Mouse (Mus musculus) midbrain, embryonic 10.5 days (tissue): ENCODE results near the gene Acat2. TPM values are rescaled to one million over a fixed set of nuclear protein-coding genes. Genes with fewer than 3 reads are reported as not detected.
"Not testable (repeated sequence)": the region's sequence is repeated elsewhere in the genome, so short reads cannot be mapped to it uniquely, and the experiment has no call there.

Experiments used
- DNase-seq: peaks from one replicate; pipeline ENCODE4 v3.0.0-alpha.2; 2017; ENCODE audit warnings: low spot score
- H3K27ac ChIP-seq: fragments of 300-500 bp; sonication (generic); replicated peaks from 2 replicates; pipeline ENCODE4 v1.5.1; 2016; ENCODE audit warnings: mild to moderate bottlenecking
- H3K27me3 ChIP-seq: fragments of 300-500 bp; sonication (generic); 2 replicates; pipeline ENCODE4 v1.6.1; 2016; ENCODE audit warnings: low read depth, mild to moderate bottlenecking; ENCODE audit not compliant: poor library complexity, severe bottlenecking
- H3K36me3 ChIP-seq: fragments of 300-500 bp; sonication (generic); 2 replicates; pipeline ENCODE4 v1.6.1; 2016; ENCODE audit warnings: mild to moderate bottlenecking, moderate library complexity
- H3K4me1 ChIP-seq: fragments of 300-500 bp; sonication (generic); 2 replicates; pipeline ENCODE4 v1.6.1; 2016
- H3K4me3 ChIP-seq: fragments of 300-500 bp; sonication (generic); 2 replicates; pipeline ENCODE4 v1.5.1; 2016; ENCODE audit warnings: mild to moderate bottlenecking, moderate library complexity
- H3K9me3 ChIP-seq: fragments of 300-500 bp; sonication (generic); replicated peaks from 2 replicates; pipeline ENCODE4 v1.6.1; 2016; ENCODE audit warnings: mild to moderate bottlenecking
- WGBS: fragments of 180-500 bp; shearing (Covaris S2); methylation state at CpG from one replicate; pipeline ENCODE4 v1.1.7; 2016; 5-methylcytosine and 5-hydroxymethylcytosine counted together
- polyA plus RNA-seq: library from polyadenylated mRNA; unstranded; fragments of >200 nt; fragmentation: Nextera tagmentation; extraction: Ambion mirVana; gene quantifications from 2 replicates; pipeline ENCODE4 v1.2.1, GENCODE M21; 2016

Gene Acat2
- 410 and 455 TPM in 2 replicates for polyA plus RNA-seq

DNA sequence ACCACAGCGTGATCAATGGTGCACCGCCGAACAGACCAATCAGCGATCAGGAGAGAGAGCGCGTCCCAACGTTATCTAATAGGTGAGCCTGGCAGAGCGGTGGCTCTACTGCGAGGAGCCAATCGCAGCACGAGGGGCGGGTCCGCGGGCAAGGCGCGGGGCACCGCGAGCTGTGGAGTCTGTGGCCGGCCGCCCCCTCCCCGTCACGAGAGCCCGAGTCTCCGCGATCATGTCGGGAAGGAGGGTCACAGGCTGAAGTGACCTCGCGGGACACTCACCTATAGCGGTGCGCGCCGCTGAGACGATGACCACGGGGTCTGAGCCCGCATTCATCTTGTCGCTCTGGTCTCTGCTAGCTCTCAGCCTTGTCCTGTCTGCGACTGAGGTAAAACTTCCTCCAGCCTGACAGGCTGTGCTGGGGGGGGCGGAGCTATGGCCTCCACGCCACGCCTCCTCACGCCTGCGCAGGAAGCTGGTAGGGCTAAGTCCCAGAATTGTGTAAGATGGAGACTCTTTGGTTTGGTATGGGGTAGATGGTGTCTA lies at the start of gene Acat2:
Gene Acat2, minus strand, starts transcription at position 417 of the 543 bp plus-strand sequence.
- peaks cover 19% of the 10 kb centered on the region for H3K4me1 ChIP-seq
- peak; percentile 93 for DNase-seq
- no peaks in the 10 kb centered on the region for H3K9me3 ChIP-seq
- H3K36me3 ChIP-seq, result peaks cover 36% of the 10 kb centered on the region
- no peaks in the 10 kb centered on the region for H3K27me3 ChIP-seq
- WGBS, result under 1% methylated on average over 42 of the region's 42 CpGs
- H3K4me3 ChIP-seq, result peak within 1 kb of the TSS; percentile 72
- peak within 1 kb of the TSS; percentile 91 for H3K27ac ChIP-seq

- H3K9me3 ChIP-seq, result no peaks in the 10 kb centered on the region
- H3K27ac ChIP-seq, result no peak overlapping the region
- peaks cover 45% of the 10 kb centered on the region for H3K36me3 ChIP-seq
- 51% methylated on average over 3 of the region's 3 CpGs for WGBS
- no peak for DNase-seq
- no peak overlapping the region for H3K4me3 ChIP-seq
- H3K27me3 ChIP-seq, result no peaks in the 10 kb centered on the region
- peaks cover 17% of the 10 kb centered on the region for H3K4me1 ChIP-seq
These were observed 49.3 kb upstream of the Acat2 start for GRCm38 (mm10) chr17:13009887-13010286.

- no peaks in the 10 kb centered on the region for H3K9me3 ChIP-seq
- peaks cover 31% of the 10 kb centered on the region for H3K36me3 ChIP-seq
- peak overlapping the region; percentile 79 for H3K4me3 ChIP-seq
- H3K4me1 ChIP-seq, result peaks cover 17% of the 10 kb centered on the region
- peak; percentile 35 for DNase-seq
- 1% methylated on average over 10 of the region's 10 CpGs for WGBS
- peak overlapping the region; percentile 85 for H3K27ac ChIP-seq
- no peaks in the 10 kb centered on the region for H3K27me3 ChIP-seq
These were observed 48.0 kb upstream of the Acat2 start for GRCm38 (mm10) chr17:13008528-13008927.

- peaks cover 24% of the 10 kb centered on the region for H3K36me3 ChIP-seq
- H3K4me1 ChIP-seq, result peaks cover 17% of the 10 kb centered on the region
- WGBS, result under 1% methylated on average over 76 of the region's 76 CpGs
- H3K9me3 ChIP-seq, result no peaks in the 10 kb centered on the region
- H3K27me3 ChIP-seq, result no peaks in the 10 kb centered on the region
- peak overlapping the region; percentile 79 for H3K4me3 ChIP-seq
- H3K27ac ChIP-seq, result peak overlapping the region; percentile 85
- DNase-seq, result peak; percentile 98
These were observed 47.3 kb upstream of the Acat2 start for GRCm38 (mm10) chr17:13007730-13008425.

DNA sequence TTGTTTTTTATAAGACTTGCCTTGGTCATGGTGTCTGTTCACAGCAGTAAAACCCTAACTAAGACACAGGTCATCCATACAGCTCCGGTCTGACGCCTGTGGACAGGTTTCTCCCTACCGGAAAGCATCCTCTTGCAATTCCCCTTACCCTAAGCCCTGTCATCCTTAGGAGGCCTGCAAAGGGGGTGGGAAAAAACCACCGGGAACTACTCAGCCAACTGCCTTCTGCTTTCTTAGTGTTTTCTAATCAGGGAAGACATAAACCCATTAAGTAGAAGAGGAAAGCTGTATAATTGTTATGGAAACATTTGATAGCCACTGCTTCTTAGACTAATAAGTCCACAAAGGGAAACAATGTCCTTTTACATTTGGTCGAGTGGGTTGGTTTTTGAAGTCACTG lies 46.4 kb upstream of the Acat2 start:
- 53% methylated on average over 5 of the region's 5 CpGs for WGBS
- H3K4me3 ChIP-seq, result peak overlapping the region; percentile 79
- H3K9me3 ChIP-seq, result no peaks in the 10 kb centered on the region
- H3K27ac ChIP-seq, result peak overlapping the region; percentile 85
- no peak for DNase-seq
- H3K36me3 ChIP-seq, result peaks cover 15% of the 10 kb centered on the region
- H3K27me3 ChIP-seq, result no peaks in the 10 kb centered on the region
- peaks cover 17% of the 10 kb centered on the region for H3K4me1 ChIP-seq

GRCm38 (mm10) chr17:13006546-13006945 lies 46.0 kb upstream of the Acat2 start, which contains the start of gene Sod2:
Gene Sod2, plus strand, starts transcription at chr17:13006846.
- Histone ChIP-seq H3K4me1 (peaks cover 17% of the 10 kb centered on the region), H3K4me3 (peak within 1 kb of the TSS; percentile 79), H3K27ac (peak within 1 kb of the TSS; percentile 85), H3K36me3 (peaks cover 12% of the 10 kb centered on the region)
- not testable (repeated sequence) for DNase-seq, H3K9me3 ChIP-seq, H3K27me3 ChIP-seq
- 91% methylated on average over 2 of the region's 2 CpGs for WGBS

- not testable (repeated sequence) for DNase-seq, H3K9me3 ChIP-seq, H3K36me3 ChIP-seq, H3K4me3 ChIP-seq, H3K27ac ChIP-seq, H3K27me3 ChIP-seq
- 89% methylated on average over 2 of the region's 2 CpGs for WGBS
- peaks cover 17% of the 10 kb centered on the region for H3K4me1 ChIP-seq
These were observed 43.9 kb upstream of the Acat2 start for GRCm38 (mm10) chr17:13004436-13004835.

- DNase-seq, H3K27ac ChIP-seq, H3K4me3 ChIP-seq, H3K9me3 ChIP-seq, H3K4me1 ChIP-seq, H3K27me3 ChIP-seq, H3K36me3 ChIP-seq: not testable (repeated sequence)
- 96% methylated on average over 5 of the region's 5 CpGs for WGBS
These were observed 41.7 kb upstream of the Acat2 start for GRCm38 (mm10) chr17:13002243-13002642.

GRCm38 (mm10) chr17:12999069-12999468 lies 38.5 kb upstream of the Acat2 start:
- 84% methylated on average over 6 of the region's 6 CpGs for WGBS
- H3K27ac ChIP-seq, result no peak overlapping the region
- H3K4me1 ChIP-seq, result no peaks in the 10 kb centered on the region
- H3K36me3 ChIP-seq, result no peaks in the 10 kb centered on the region
- H3K9me3 ChIP-seq, result no peaks in the 10 kb centered on the region
- no peak for DNase-seq
- H3K4me3 ChIP-seq, result no peak overlapping the region
- no peaks in the 10 kb centered on the region for H3K27me3 ChIP-seq

DNA sequence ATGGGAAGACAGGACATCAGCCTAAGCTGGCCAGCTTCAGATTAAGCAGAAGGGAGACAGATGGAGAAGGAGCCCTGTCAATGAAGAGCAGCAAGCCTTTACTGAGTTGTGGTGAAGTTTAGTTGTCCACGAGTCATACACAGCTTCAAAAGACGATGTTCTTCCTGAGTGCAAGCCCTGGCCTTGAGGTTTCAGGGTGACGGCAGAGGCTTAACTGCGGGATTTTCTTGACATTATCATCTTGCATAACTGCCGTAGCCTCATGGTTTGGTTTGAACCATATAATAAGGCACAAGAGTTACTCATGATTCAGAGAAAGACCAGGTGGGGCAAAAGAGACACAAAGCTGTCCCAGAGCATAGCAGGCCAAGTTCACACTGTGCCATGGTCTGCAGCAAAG lies 37.3 kb upstream of the Acat2 start:
- Histone ChIP-seq H3K9me3 (no peaks in the 10 kb centered on the region), H3K4me1 (peaks cover 8% of the 10 kb centered on the region), H3K4me3 (no peak overlapping the region), H3K36me3 (no peaks in the 10 kb centered on the region), H3K27ac (no peak overlapping the region), H3K27me3 (no peaks in the 10 kb centered on the region)
- 90% methylated on average over 5 of the region's 5 CpGs for WGBS
- DNase-seq, result no peak

DNA sequence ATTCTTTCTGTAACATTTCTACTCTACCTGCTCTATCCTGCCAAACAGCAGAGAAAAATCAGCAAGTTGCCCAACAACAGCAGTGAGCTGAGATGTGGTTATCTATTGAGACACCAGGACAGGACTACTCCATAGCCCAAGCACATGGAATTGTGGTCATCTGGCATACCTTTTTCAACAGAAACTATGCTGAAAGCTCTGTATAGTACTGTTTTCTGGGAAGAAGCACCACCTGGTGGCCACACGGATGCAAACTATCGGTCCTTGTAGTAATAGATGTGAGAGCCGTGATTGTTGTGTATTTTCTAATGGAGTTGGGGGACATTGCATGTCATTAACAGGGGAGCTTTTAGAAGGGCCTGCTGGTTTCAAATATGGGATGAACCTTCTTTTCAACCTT lies 35.8 kb upstream of the Acat2 start:
- Histone ChIP-seq H3K4me1 (peaks cover 8% of the 10 kb centered on the region), H3K9me3 (no peaks in the 10 kb centered on the region), H3K27me3 (no peaks in the 10 kb centered on the region), H3K27ac (no peak overlapping the region), H3K4me3 (no peak overlapping the region), H3K36me3 (no peaks in the 10 kb centered on the region)
- no peak for DNase-seq
- 31% methylated on average over 3 of the region's 3 CpGs for WGBS

DNA sequence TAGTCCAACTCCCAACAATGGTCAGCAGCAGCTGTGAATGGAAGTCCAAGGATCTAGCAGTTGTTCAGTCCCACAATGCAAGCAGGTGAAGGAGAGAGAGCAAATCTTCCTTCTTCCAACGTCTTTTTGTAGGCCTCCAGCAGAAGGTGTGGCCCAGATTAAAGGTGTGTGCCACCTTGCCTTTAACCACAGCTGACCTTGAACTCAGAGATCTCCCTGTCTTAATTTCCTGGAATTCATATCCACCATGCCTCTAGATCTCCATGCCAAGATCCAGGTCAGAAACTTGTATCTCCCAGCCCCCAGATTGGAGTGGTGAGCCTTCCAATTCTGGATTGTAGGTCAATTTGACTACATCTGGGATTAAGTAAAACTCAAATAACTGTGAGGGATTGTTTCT lies 33.5 kb upstream of the Acat2 start, which contains the start of gene Wtap:
Gene Wtap, minus strand, starts transcription at position 101 of the 400 bp plus-strand sequence.
- 81% methylated on average over 1 of the region's 1 CpGs for WGBS
- Histone ChIP-seq H3K4me1 (peaks cover 18% of the 10 kb centered on the region), H3K27ac (peak within 1 kb of the TSS; percentile 100)

GRCm38 (mm10) chr17:12992470-12992991 lies 32.0 kb upstream of the Acat2 start:
- Histone ChIP-seq H3K9me3 (peaks cover 5% of the 10 kb centered on the region), H3K27ac (peak overlapping the region; percentile 100)

More for the DNA sequence above, 33.5 kb upstream of the Acat2 start, which contains the start of gene Wtap:
- Histone ChIP-seq H3K9me3 (no peaks in the 10 kb centered on the region), H3K4me3 (peak within 1 kb of the TSS; percentile 99), H3K36me3 (peaks cover 5% of the 10 kb centered on the region), H3K27me3 (no peaks in the 10 kb centered on the region)
- no peak for DNase-seq

More at GRCm38 (mm10) chr17:12992470-12992991, 32.0 kb upstream of the Acat2 start:
- peaks cover 18% of the 10 kb centered on the region for H3K4me1 ChIP-seq
- WGBS, result under 1% methylated on average over 51 of the region's 51 CpGs
- H3K27me3 ChIP-seq, result no peaks in the 10 kb centered on the region
- H3K36me3 ChIP-seq, result peaks cover 21% of the 10 kb centered on the region
- H3K4me3 ChIP-seq, result peak overlapping the region; percentile 99
- DNase-seq, result peak; percentile 97
